Mouse (Mus musculus): Measurements from ENCODE around the gene Ubl7.

- no peak for TF ChIP-seq CTCF (IDR thresholded peaks at IDR 0.05; ENCODE audit: extremely low read depth, insufficient read length, insufficient replicate concordance, low read depth, low read length)
- TF ChIP-seq POLR2A (IDR thresholded peaks at IDR 0.05; ENCODE audit: low read depth, low read length), result no peak
Observed at GRCm38 (mm10) chr9:57972776-57973439, 62.1 kb downstream of the Ubl7 start.

Measured in small intestine, adult 2 months (tissue).